Mouse (Mus musculus): ENCODE measurements at regions not wholly inside any gene's neighbourhood (a gene's known extent, or its start where the extent isn't known, plus 50 kb on each side); places are given as distances from the start of the nearest gene placed in this dataset.
A peak's percentile ranks its signal among the peaks of the same experiment; 100 is the strongest.
"Not testable (repeated sequence)": the region's sequence is repeated elsewhere in the genome, so short reads cannot be mapped to it uniquely, and the experiment has no call there.

DNA sequence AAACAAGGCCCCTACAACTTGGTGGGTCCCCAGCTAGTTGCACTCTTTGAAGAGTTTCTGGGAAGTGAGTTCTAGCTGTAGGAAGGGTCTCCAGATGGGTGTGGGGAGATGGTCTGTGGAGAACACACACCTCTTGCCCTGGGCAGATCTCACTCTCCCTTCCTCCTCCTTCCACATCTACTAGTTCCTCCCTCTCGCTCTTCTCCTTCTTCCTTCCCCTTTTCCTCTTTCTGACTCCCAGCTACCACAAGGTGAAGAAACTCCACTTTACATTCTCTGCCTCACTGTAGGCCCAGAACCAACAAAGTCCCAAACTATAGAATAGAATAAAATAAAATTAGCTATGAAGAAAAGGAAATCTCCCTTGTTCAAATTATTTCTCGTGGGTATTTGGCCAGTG is 311.0 kb upstream of the Ercc4 start:
- no peak overlapping the region for H3K4me3 ChIP-seq (replicated peaks; ENCODE audit: low read length)
- TF ChIP-seq NANOG (IDR thresholded peaks at IDR 0.05; ENCODE audit: borderline replicate concordance, low read length) (no peak), POU5F1 (IDR thresholded peaks at IDR 0.05; ENCODE audit: borderline replicate concordance, low read length) (no peak), CTCF (conservative IDR thresholded peaks at IDR 0.05; ENCODE audit: low read length) (no peak)
- no peaks in the 10 kb centered on the region for H3K36me3 ChIP-seq (ENCODE audit: insufficient read depth, low read length)
- H3K27me3 ChIP-seq (ENCODE audit: insufficient read depth, low read length): no peaks in the 10 kb centered on the region
- H3K4me1 ChIP-seq (replicated peaks; ENCODE audit: low read depth, low read length): peaks cover 15% of the 10 kb centered on the region
- H3K9me3 ChIP-seq (ENCODE audit: low read length): no peaks in the 10 kb centered on the region

DNA sequence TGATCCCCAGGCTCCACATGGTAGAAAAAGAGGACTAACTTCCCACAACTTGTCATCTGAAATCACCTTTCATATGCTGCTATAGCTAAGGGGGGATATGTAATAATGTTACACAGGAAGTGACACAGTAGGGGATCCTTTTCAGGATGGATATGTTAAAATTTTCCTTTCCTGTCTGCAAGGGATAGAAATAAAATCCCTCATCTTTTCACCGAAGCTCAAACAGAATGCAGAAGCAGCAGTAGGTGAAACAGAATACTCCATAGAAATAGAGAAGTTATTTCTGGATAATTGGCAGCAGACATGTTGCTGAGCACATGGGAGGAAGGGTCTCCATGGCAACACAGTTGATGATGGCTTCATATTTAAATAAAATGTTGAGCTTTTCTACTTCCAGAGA is 309.3 kb upstream of the Ercc4 start:
- no peaks in the 10 kb centered on the region for H3K27me3 ChIP-seq (ENCODE audit: insufficient read depth, low read length)
- H3K9me3 ChIP-seq (ENCODE audit: low read length): no peaks in the 10 kb centered on the region
- H3K36me3 ChIP-seq (ENCODE audit: insufficient read depth, low read length): no peaks in the 10 kb centered on the region
- H3K4me1 ChIP-seq (replicated peaks; ENCODE audit: low read depth, low read length): peaks cover 6% of the 10 kb centered on the region; the same call in 1 of the 2 replicates
- no peak for TF ChIP-seq POU5F1 (IDR thresholded peaks at IDR 0.05; ENCODE audit: borderline replicate concordance, low read length)
- TF ChIP-seq CTCF (conservative IDR thresholded peaks at IDR 0.05; ENCODE audit: low read length): no peak
- TF ChIP-seq NANOG (IDR thresholded peaks at IDR 0.05; ENCODE audit: borderline replicate concordance, low read length): no peak
- H3K4me3 ChIP-seq (replicated peaks; ENCODE audit: low read length): no peak overlapping the region

DNA sequence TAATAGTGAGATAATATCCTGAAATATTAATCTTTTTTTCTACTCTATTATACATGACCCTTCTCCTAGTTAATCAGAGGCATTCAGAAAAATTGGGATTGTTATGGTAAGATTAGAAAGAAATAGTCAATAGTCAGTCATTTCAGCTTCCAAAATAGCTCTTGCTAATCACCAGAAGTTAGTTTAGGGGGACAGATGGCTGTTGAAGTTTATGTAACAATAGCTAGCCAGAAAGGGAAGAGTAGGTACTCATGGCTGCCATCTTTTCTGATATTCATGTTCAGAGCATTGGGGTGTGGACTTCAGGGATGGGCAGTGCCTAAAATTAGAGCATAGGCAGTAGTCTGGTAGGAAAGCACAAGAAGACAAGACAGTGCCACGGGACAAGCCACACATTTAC is 306.8 kb upstream of the Ercc4 start:
- TF ChIP-seq NANOG (IDR thresholded peaks at IDR 0.05; ENCODE audit: borderline replicate concordance, low read length): no peak
- no peak for TF ChIP-seq POU5F1 (IDR thresholded peaks at IDR 0.05; ENCODE audit: borderline replicate concordance, low read length)
- TF ChIP-seq CTCF (conservative IDR thresholded peaks at IDR 0.05; ENCODE audit: low read length): no peak
- Histone ChIP-seq H3K36me3 (ENCODE audit: insufficient read depth, low read length) (no peaks in the 10 kb centered on the region), H3K4me1 (replicated peaks; ENCODE audit: low read depth, low read length) (peaks cover 9% of the 10 kb centered on the region), H3K4me3 (replicated peaks; ENCODE audit: low read length) (no peak overlapping the region), H3K9me3 (ENCODE audit: low read length) (no peaks in the 10 kb centered on the region), H3K27me3 (ENCODE audit: insufficient read depth, low read length) (no peaks in the 10 kb centered on the region)

DNA sequence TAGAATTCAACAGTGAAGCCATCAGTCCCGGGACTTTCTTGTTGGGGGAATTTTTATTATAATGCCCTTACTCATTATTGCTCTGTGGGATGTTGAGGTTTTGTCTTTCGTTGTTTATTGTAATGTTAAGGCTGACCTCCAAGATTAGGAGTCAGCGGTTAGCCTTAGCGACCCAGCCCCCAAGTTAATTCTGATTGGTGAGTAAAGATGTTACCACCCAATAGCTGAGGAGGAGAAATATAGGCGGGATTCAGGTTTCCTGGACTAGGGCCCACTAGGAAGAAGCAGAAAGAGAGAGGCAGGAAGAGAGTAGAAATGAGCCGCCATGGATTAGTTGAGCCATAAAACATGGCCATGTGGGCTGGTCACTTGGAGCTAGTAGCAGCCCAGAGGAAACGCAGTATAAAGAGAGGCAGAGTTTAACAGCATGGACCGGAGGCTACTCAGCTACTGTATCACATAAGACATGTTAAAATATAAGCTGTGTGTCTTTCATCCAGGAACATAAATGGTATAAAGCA is 302.1 kb upstream of the Ercc4 start:
- Histone ChIP-seq H3K36me3 (ENCODE audit: insufficient read depth, low read length) (no peaks in the 10 kb centered on the region), H3K4me1 (replicated peaks; ENCODE audit: low read depth, low read length) (peaks cover 11% of the 10 kb centered on the region), H3K9me3 (ENCODE audit: low read length) (no peaks in the 10 kb centered on the region), H3K4me3 (replicated peaks; ENCODE audit: low read length) (no peak overlapping the region), H3K27me3 (ENCODE audit: insufficient read depth, low read length) (no peaks in the 10 kb centered on the region)
- no peak for TF ChIP-seq POU5F1 (IDR thresholded peaks at IDR 0.05; ENCODE audit: borderline replicate concordance, low read length)
- TF ChIP-seq CTCF (conservative IDR thresholded peaks at IDR 0.05; ENCODE audit: low read length): no peak
- no peak for TF ChIP-seq NANOG (IDR thresholded peaks at IDR 0.05; ENCODE audit: borderline replicate concordance, low read length)

DNA sequence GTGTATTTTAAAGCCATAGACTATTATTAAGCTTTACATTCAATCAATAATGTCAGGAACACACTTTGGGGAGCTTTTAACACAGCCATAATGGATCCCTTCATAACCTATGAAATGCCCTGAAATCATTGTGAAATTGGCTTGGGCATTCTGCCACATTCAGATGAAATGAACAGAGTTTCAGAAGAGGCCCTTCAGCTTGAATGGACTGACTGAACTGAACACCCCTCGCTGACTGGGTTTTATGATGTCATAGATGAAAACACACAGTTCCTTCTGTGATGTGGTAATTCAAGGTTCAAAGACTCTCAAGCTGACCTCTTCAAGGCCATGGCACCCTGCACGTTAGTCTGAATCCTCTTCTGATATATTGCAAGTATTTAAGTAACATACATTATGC is 298.4 kb upstream of the Ercc4 start:
- no peaks in the 10 kb centered on the region for H3K27me3 ChIP-seq (ENCODE audit: insufficient read depth, low read length)
- H3K36me3 ChIP-seq (ENCODE audit: insufficient read depth, low read length): no peaks in the 10 kb centered on the region
- H3K4me1 ChIP-seq (replicated peaks; ENCODE audit: low read depth, low read length): peaks cover 11% of the 10 kb centered on the region
- no peaks in the 10 kb centered on the region for H3K9me3 ChIP-seq (ENCODE audit: low read length)
- no peak for TF ChIP-seq POU5F1 (IDR thresholded peaks at IDR 0.05; ENCODE audit: borderline replicate concordance, low read length)
- TF ChIP-seq NANOG (IDR thresholded peaks at IDR 0.05; ENCODE audit: borderline replicate concordance, low read length): no peak
- no peak for TF ChIP-seq CTCF (conservative IDR thresholded peaks at IDR 0.05; ENCODE audit: low read length)
- H3K4me3 ChIP-seq (replicated peaks; ENCODE audit: low read length): no peak overlapping the region

DNA sequence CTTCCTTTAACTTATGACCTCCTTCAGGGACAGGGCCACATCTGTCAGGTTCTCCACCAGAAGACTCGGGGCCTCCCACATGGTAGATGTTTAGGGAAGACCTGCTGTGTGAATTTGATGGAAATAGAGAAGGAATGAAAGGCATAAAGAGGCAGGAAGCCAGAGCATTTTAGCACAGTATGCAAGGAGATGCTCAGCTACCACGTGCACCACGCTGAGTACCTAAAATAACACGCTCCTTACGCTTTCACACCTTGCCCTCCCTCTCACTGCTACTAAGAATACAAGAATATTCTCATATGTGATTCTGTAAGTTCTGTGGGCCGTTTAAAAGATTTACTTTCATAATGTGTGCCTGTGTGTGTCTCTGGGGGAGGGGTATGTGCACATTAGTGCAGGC is 284.8 kb upstream of the Ercc4 start:
- 0 out of 2 replicates have a peak, but pooled peaks cover 2% of the 10 kb centered on the region for H3K4me1 ChIP-seq (replicated peaks; ENCODE audit: low read depth, low read length)
- TF ChIP-seq NANOG (IDR thresholded peaks at IDR 0.05; ENCODE audit: borderline replicate concordance, low read length) (no peak), CTCF (conservative IDR thresholded peaks at IDR 0.05; ENCODE audit: low read length) (no peak), POU5F1 (IDR thresholded peaks at IDR 0.05; ENCODE audit: borderline replicate concordance, low read length) (no peak)
- H3K4me3 ChIP-seq (replicated peaks; ENCODE audit: low read length): no peak overlapping the region
- no peaks in the 10 kb centered on the region; the same call in 1 of the 2 replicates for H3K27me3 ChIP-seq (ENCODE audit: insufficient read depth, low read length)
- no peaks in the 10 kb centered on the region for H3K36me3 ChIP-seq (ENCODE audit: insufficient read depth, low read length)
- H3K9me3 ChIP-seq (ENCODE audit: low read length): peaks cover 7% of the 10 kb centered on the region; the same call in 1 of the 2 replicates

DNA sequence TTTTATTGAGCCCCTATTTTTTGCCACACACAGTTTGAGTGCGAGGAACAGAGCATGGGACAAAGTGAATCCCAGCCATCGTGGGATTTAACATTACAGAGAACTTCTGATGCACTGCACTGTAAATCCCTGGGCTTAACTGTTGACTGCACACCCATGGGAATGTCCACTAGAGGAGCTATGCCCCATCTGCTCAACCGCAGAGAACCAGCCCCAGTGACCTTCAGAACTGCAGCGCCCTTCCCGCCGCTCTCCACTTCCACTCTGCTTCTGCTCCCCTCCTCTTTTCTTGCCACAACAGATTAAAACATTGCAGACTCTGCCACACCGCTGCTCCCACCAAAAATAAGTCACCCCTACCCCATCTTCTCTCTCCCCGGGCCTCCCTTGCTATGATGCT is 283.3 kb upstream of the Ercc4 start:
- no peaks in the 10 kb centered on the region for H3K36me3 ChIP-seq (ENCODE audit: insufficient read depth, low read length)
- 0 out of 2 replicates have a peak, but pooled peaks cover 2% of the 10 kb centered on the region for H3K4me1 ChIP-seq (replicated peaks; ENCODE audit: low read depth, low read length)
- peaks cover 7% of the 10 kb centered on the region; the same call in 1 of the 2 replicates for H3K9me3 ChIP-seq (ENCODE audit: low read length)
- H3K27me3 ChIP-seq (ENCODE audit: insufficient read depth, low read length): no peaks in the 10 kb centered on the region; the same call in 1 of the 2 replicates
- H3K4me3 ChIP-seq (replicated peaks; ENCODE audit: low read length): no peak overlapping the region
- no peak for TF ChIP-seq NANOG (IDR thresholded peaks at IDR 0.05; ENCODE audit: borderline replicate concordance, low read length)
- no peak for TF ChIP-seq POU5F1 (IDR thresholded peaks at IDR 0.05; ENCODE audit: borderline replicate concordance, low read length)
- peak; percentile 50 for TF ChIP-seq CTCF (conservative IDR thresholded peaks at IDR 0.05; ENCODE audit: low read length)

DNA sequence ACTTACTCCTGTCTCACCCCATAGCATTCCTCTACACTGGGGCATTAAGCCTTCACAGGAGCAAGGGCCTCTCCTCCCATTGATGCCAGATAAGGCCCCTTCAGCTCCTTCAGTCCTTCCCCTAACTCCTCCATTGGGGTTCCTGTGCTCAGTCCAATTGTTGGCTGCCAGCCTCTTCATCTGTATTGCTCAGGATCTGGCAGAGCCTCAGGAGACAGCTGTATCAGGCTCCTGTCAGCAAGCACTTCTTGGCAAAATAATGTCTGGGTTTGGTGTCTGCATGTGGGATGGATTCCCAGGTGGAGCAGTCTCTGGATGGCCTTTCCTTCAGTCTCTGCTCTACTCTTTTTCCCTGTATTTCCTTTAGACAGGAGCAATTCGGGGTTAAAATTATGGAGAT is 278.2 kb upstream of the Ercc4 start:
- not testable (repeated sequence) for H3K4me3 ChIP-seq (replicated peaks; ENCODE audit: low read length); H3K9me3 ChIP-seq (ENCODE audit: low read length); H3K36me3 ChIP-seq (ENCODE audit: insufficient read depth, low read length); H3K27me3 ChIP-seq (ENCODE audit: insufficient read depth, low read length); H3K4me1 ChIP-seq (replicated peaks; ENCODE audit: low read depth, low read length)

DNA sequence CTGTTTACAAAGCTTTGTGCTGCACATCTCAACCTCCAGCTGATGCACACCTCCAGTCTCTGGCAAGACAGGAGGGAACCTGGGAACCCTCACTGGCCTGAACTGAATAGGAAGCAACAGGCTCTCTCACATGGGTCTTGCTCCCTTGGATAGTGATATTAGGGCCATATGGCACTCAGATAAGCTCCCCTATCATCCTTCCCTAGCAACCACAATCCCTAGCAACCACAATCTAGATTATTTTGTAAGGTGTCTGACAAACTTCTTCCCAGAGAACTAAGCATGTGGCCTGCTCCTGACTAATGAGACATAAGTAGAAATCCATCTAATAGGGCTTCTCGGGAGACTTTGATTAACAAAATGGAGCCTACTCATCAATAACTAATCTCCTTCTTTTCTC is 253.1 kb upstream of the Ercc4 start:
- no peak overlapping the region for H3K4me3 ChIP-seq (replicated peaks; ENCODE audit: low read length)
- no peaks in the 10 kb centered on the region; the same call in 1 of the 2 replicates for H3K9me3 ChIP-seq (ENCODE audit: low read length)
- H3K27me3 ChIP-seq (ENCODE audit: insufficient read depth, low read length): no peaks in the 10 kb centered on the region
- TF ChIP-seq CTCF (conservative IDR thresholded peaks at IDR 0.05; ENCODE audit: low read length) (no peak), POU5F1 (IDR thresholded peaks at IDR 0.05; ENCODE audit: borderline replicate concordance, low read length) (no peak), NANOG (IDR thresholded peaks at IDR 0.05; ENCODE audit: borderline replicate concordance, low read length) (no peak)
- H3K4me1 ChIP-seq (replicated peaks; ENCODE audit: low read depth, low read length): no peaks in the 10 kb centered on the region
- H3K36me3 ChIP-seq (ENCODE audit: insufficient read depth, low read length): no peaks in the 10 kb centered on the region

Measured in E14TG2a.4 (cell line).